Mouse (Mus musculus) cerebellum, adult 18-20 months (tissue): ENCODE measurements around the gene Arrdc1.

Experiments used
- DNase-seq, 2 experiments: peaks; one replicate each; pipeline ENCODE4 v3.0.0; 2021

Gene Arrdc1

GRCm38 (mm10) chr2:24923561-24923960 lies 11.5 kb downstream of the Arrdc1 start:
- no peak for DNase-seq

- no peak for DNase-seq
Observed at GRCm38 (mm10) chr2:24919839-24920175, 15.2 kb downstream of the Arrdc1 start.

- peak; percentile 94 to 99 for DNase-seq
Observed at GRCm38 (mm10) chr2:24918930-24919838, 15.9 kb downstream of the Arrdc1 start, which contains the start of gene Ehmt1. TSS of gene Ehmt1 (minus strand) at chr2:24919614.

- no peak for DNase-seq
Observed at GRCm38 (mm10) chr2:24914762-24915161, 20.3 kb downstream of the Arrdc1 start.

- DNase-seq: no peak
Observed at GRCm38 (mm10) chr2:24912589-24912988, 22.5 kb downstream of the Arrdc1 start.

- DNase-seq: no peak
Observed at GRCm38 (mm10) chr2:24912189-24912588, 22.9 kb downstream of the Arrdc1 start.

GRCm38 (mm10) chr2:24910481-24910880 lies 24.6 kb downstream of the Arrdc1 start:
- no peak for DNase-seq

- DNase-seq: no peak
Observed at GRCm38 (mm10) chr2:24905653-24906155, 29.3 kb downstream of the Arrdc1 start.

GRCm38 (mm10) chr2:24904823-24905652 lies 30.0 kb downstream of the Arrdc1 start:
- no peak for DNase-seq

GRCm38 (mm10) chr2:24902999-24903398 lies 32.1 kb downstream of the Arrdc1 start:
- DNase-seq: no peak

GRCm38 (mm10) chr2:24901055-24901454 lies 34.0 kb downstream of the Arrdc1 start:
- DNase-seq: no peak

- no peak for DNase-seq
Observed at GRCm38 (mm10) chr2:24899292-24899691, 35.8 kb downstream of the Arrdc1 start.

GRCm38 (mm10) chr2:24896761-24897160 lies 38.3 kb downstream of the Arrdc1 start:
- DNase-seq: no peak

GRCm38 (mm10) chr2:24894211-24894610 lies 40.8 kb downstream of the Arrdc1 start:
- no peak for DNase-seq

GRCm38 (mm10) chr2:24892318-24892717 lies 42.7 kb downstream of the Arrdc1 start:
- DNase-seq: no peak

GRCm38 (mm10) chr2:24890541-24891447 lies 44.3 kb downstream of the Arrdc1 start:
- DNase-seq: no peak

GRCm38 (mm10) chr2:24888895-24889294 lies 46.2 kb downstream of the Arrdc1 start:
- DNase-seq: peak; percentile 16 to 24

GRCm38 (mm10) chr2:24880686-24881085 lies 54.4 kb downstream of the Arrdc1 start:
- peak in 1 of 2 experiments; percentile 34 for DNase-seq
